In the genomic region with DNA sequence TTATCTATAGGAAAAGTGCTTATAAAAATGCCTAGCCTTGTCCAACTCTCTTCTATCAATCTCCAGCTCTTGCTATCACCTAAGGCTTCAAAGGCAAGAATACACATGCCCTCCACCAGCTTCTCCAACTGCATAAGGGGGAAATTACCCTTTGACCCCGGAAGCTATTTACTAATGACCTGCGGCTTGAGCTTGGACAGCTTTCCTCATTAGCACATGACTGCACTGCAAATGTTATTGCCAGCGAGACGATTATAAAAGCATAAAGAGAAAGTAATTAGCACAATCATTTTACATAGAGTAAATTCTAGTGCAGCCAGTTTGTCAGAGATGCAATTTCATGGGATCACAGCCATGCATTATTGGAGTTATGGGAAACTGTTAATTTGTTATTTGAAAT, we compare ENCODE assay signal across 18 mouse cellular contexts.
DNase-seq lines count a peak whose midpoint lies in the region; ATAC-seq and TF ChIP-seq lines count a peak whose summit lies in the region.
"Had no signal": no experiment of that assay in that cellular context is flagged by ENCODE, and none has a peak within 500 bp of the region (broad histone marks: within the 10 kb centered on the region; RNA-seq: fewer than 3 reads in every experiment).

No protein-coding gene starts in this region.

- TF ChIP-seq CTCF in kidney, adult 2 months (conservative IDR thresholded peaks at IDR 0.05; ENCODE audit: insufficient read depth, insufficient read length, low read depth, low read length), result no peak

- H3K4me2 ChIP-seq in neural tube, embryonic 15.5 days, result no peak overlapping the region
- H3K4me2 ChIP-seq: forebrain, embryonic 13.5 days; hindbrain, embryonic 14.5 days had no signal

- H3K4me1 ChIP-seq in kidney, adult 2 months (ENCODE audit: control insufficient read depth, insufficient read depth, low read length), result no peaks in the 10 kb centered on the region
- no peaks in the 10 kb centered on the region for H3K4me1 ChIP-seq in neural tube, embryonic 15.5 days
- H3K4me1 ChIP-seq in limb, embryonic 10.5 days, result peaks cover 8% of the 10 kb centered on the region
- H3K4me1 ChIP-seq: embryonic facial prominence, embryonic 10.5 days; forebrain, embryonic 13.5 days; heart, embryonic 10.5 days had no signal

- no peak overlapping the region for H3K9ac ChIP-seq in neural tube, embryonic 15.5 days (replicated peaks)
- H3K9ac ChIP-seq: forebrain, embryonic 13.5 days; forebrain, postnatal 0 days; hindbrain, embryonic 14.5 days had no signal

- peak; percentile 53 for DNase-seq in kidney, adult 2 months
- no peak for DNase-seq in kidney, adult 18-20 months
- no peak for DNase-seq in neural tube, embryonic 10.5 days (ENCODE audit: extremely low spot score, low spot score)
- DNase-seq in retina, embryonic 14.5 days (ENCODE audit: low spot score), result peak; percentile 16
- DNase-seq in limb, embryonic 10.5 days (ENCODE audit: low spot score), result no peak
- DNase-seq: adrenal gland, adult 2 months; adrenal gland, postnatal 25 days; cerebellum, adult 2 months; cerebellum, postnatal 10 days; forebrain, postnatal 0 days; gastrocnemius, postnatal 36 days; heart, adult 18-20 months; heart, postnatal 10 days had no signal

- 0 out of 2 replicates have a peak, but pooled peaks have one; percentile 45 for ATAC-seq in neural tube, embryonic 15.5 days (ENCODE audit: low FRiP score)
- ATAC-seq: forebrain, embryonic 13.5 days; forebrain, postnatal 0 days had no signal

- H3K27ac ChIP-seq in kidney, adult 2 months (ENCODE audit: insufficient read depth, low read depth, low read length), result no peak overlapping the region
- H3K27ac ChIP-seq in neural tube, embryonic 15.5 days (replicated peaks), result no peak overlapping the region
- no peak overlapping the region for H3K27ac ChIP-seq in limb, embryonic 10.5 days
- H3K27ac ChIP-seq: embryonic facial prominence, embryonic 10.5 days; forebrain, embryonic 13.5 days; heart, embryonic 10.5 days; hindbrain, embryonic 14.5 days had no signal

- no peaks in the 10 kb centered on the region for H3K9me3 ChIP-seq in neural tube, embryonic 15.5 days (replicated peaks)
- H3K9me3 ChIP-seq in limb, embryonic 10.5 days (replicated peaks), result no peaks in the 10 kb centered on the region
- H3K9me3 ChIP-seq: forebrain, embryonic 13.5 days had no signal

- H3K4me3 ChIP-seq in kidney, adult 2 months (ENCODE audit: insufficient read depth, low read depth, low read length), result no peak overlapping the region
- no peak overlapping the region for H3K4me3 ChIP-seq in neural tube, embryonic 15.5 days (replicated peaks)
- H3K4me3 ChIP-seq in limb, embryonic 10.5 days, result no peak overlapping the region
- H3K4me3 ChIP-seq: embryonic facial prominence, embryonic 10.5 days; forebrain, embryonic 13.5 days; heart, embryonic 10.5 days had no signal

- 46% methylated on average over 4 of the region's 4 CpGs for WGBS in kidney, adult 2 months
- WGBS in neural tube, embryonic 15.5 days, result 58% methylated on average over 4 of the region's 4 CpGs
- WGBS in limb, embryonic 10.5 days, result 53% methylated on average over 4 of the region's 4 CpGs

- TF ChIP-seq POLR2A in kidney, adult 2 months (IDR thresholded peaks at IDR 0.05; ENCODE audit: low read depth, low read length), result no peak

- H3K27me3 ChIP-seq in kidney, adult 2 months (replicated peaks; ENCODE audit: control insufficient read depth, insufficient read depth, low read length), result no peaks in the 10 kb centered on the region
- no peaks in the 10 kb centered on the region for H3K27me3 ChIP-seq in neural tube, embryonic 15.5 days (replicated peaks)
- H3K27me3 ChIP-seq in limb, embryonic 10.5 days (ENCODE audit: low read depth, poor library complexity, severe bottlenecking), result no peaks in the 10 kb centered on the region
- H3K27me3 ChIP-seq: forebrain, embryonic 13.5 days had no signal

- H3K36me3 ChIP-seq in kidney, adult 2 months (ENCODE audit: control insufficient read depth, insufficient read depth, low read length), result no peaks in the 10 kb centered on the region
- no peaks in the 10 kb centered on the region for H3K36me3 ChIP-seq in neural tube, embryonic 15.5 days
- H3K36me3 ChIP-seq in limb, embryonic 10.5 days, result no peaks in the 10 kb centered on the region
- H3K36me3 ChIP-seq: embryonic facial prominence, embryonic 10.5 days; heart, embryonic 10.5 days had no signal

Comparison
In these comparisons a context has a peak if more than half of its experiments do, and no peak if none do; other contexts are left out.
1. DNase-seq: peak in kidney, adult 2 months (single experiment) and retina, embryonic 14.5 days (single experiment); none in kidney, adult 18-20 months (single experiment), neural tube, embryonic 10.5 days (single experiment) and limb, embryonic 10.5 days (single experiment).